Mouse (Mus musculus): ENCODE measurements around the gene Mark3. TPM values are rescaled to one million over a fixed set of nuclear protein-coding genes. Genes with fewer than 3 reads are reported as not detected.

Mark3 gene
- polyA plus RNA-seq, 1 experiment from 2014 or later, result 75.6 TPM

DNA sequence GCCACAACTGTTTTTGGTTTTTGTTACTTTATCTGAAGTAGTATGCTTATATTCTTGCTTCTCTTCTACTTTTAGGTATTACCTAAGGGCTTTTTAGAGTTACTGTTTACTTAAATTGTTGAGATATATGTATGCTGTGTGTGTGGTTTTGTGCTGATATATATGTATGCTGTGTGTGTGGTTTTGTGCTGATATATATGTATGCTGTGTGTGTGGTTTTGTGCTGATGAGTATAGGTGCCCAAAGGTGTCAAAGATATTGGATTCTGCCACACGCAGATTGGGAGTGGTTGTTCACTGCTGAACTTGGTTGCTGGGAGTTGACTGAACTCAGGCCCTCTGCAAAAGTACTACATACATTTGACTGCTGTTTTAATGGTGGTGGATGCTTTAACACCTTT lies 24.6 kb downstream of the Mark3 start:
- H3K9ac ChIP-seq (replicated peaks), result no peak overlapping the region
- no peak overlapping the region for H3K4me2 ChIP-seq (replicated peaks)
- peaks cover 59% of the 10 kb centered on the region for H3K36me3 ChIP-seq
- H3K4me1 ChIP-seq, result no peaks in the 10 kb centered on the region
- no peak for ATAC-seq (ENCODE audit: low FRiP score, low read depth)
- H3K4me3 ChIP-seq, result no peak overlapping the region
- no peaks in the 10 kb centered on the region for H3K27me3 ChIP-seq
- 100% methylated on average over 1 of the region's 1 CpGs for WGBS
- no peak overlapping the region for H3K27ac ChIP-seq (replicated peaks)
- no peaks in the 10 kb centered on the region for H3K9me3 ChIP-seq

DNA sequence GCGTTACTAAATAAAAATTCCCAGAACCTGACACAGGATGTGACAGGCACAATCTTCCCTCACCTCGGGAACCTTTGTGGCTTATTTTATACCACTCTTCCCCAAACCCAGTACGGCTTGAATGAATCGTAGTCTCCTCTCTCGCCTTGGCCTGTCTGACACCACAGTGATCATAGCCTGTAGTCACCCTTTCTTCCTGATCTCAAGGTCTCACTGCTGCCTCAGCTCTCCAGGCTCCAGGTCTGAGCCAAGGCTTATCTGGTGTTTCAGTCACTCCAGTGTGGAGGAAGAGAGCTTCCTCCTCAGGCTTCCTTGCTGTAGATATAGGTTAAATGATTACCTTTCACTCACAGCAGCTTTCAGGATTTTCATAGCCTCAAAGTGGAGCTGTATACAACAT lies 25.3 kb downstream of the Mark3 start:
- Histone ChIP-seq H3K9me3 (no peaks in the 10 kb centered on the region), H3K36me3 (peaks cover 55% of the 10 kb centered on the region), H3K4me3 (no peak overlapping the region), H3K9ac (replicated peaks) (no peak overlapping the region), H3K4me1 (no peaks in the 10 kb centered on the region), H3K4me2 (replicated peaks) (no peak overlapping the region), H3K27me3 (no peaks in the 10 kb centered on the region), H3K27ac (replicated peaks) (no peak overlapping the region)
- WGBS, result 97% methylated on average over 5 of the region's 5 CpGs
- no peak for ATAC-seq (ENCODE audit: low FRiP score, low read depth)

DNA sequence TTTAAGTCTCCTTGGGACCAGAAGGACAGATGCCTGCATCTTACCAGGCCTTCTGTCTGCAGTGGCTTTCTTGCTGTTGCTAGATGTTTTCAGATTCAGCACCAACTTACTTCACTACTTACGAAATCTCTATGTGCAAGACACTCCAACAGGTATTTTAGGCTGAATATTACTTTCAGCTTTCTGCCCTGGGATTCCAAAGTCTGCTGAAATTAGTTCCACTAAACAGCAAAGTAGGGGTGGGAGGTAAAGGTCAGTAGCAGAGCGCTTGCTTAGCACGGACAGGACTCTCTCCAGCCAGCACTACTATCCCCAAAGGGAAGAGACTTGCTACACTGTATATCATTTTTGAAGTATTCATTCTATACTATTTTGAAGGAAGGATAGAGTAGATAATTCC lies 29.5 kb downstream of the Mark3 start:
- Histone ChIP-seq H3K9ac (replicated peaks) (no peak overlapping the region), H3K27me3 (no peaks in the 10 kb centered on the region), H3K9me3 (no peaks in the 10 kb centered on the region), H3K4me1 (peaks cover 11% of the 10 kb centered on the region), H3K27ac (replicated peaks) (no peak overlapping the region), H3K4me2 (replicated peaks) (no peak overlapping the region), H3K4me3 (no peak overlapping the region), H3K36me3 (peaks cover 30% of the 10 kb centered on the region)
- 93% methylated on average over 3 of the region's 3 CpGs for WGBS
- no peak for ATAC-seq (ENCODE audit: low FRiP score, low read depth)

- 91% methylated on average over 2 of the region's 2 CpGs for WGBS
- Histone ChIP-seq H3K27ac (replicated peaks) (no peak overlapping the region), H3K9ac (replicated peaks) (no peak overlapping the region), H3K27me3 (no peaks in the 10 kb centered on the region), H3K9me3 (no peaks in the 10 kb centered on the region), H3K36me3 (peaks cover 26% of the 10 kb centered on the region), H3K4me3 (no peak overlapping the region), H3K4me2 (replicated peaks) (no peak overlapping the region), H3K4me1 (peaks cover 11% of the 10 kb centered on the region)
- ATAC-seq (ENCODE audit: low FRiP score, low read depth), result no peak
Measured at GRCm38 (mm10) chr12:111605619-111606018, 31.3 kb downstream of the Mark3 start.

DNA sequence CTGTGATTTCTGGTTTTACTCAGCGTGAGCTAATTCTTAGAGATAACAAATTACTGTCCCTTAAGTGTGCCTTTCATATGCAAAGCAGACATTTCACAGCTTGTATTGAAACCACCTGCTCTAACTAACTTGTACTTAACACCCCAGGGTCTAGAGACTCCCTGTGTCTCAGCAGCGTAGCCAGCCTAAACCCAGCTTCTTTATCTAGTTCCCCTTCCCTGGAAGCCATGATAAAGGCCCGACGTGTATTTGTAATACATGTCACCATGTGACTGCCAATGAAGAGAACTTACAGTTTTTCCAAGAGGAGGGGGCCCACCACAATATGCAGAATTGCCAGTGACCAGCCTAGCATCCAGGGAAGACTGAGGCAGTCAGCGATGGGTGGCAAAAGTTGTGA lies 33.7 kb downstream of the Mark3 start:
- H3K36me3 ChIP-seq, result peaks cover 43% of the 10 kb centered on the region
- WGBS, result 41% methylated on average over 5 of the region's 5 CpGs
- no peak for ATAC-seq (ENCODE audit: low FRiP score, low read depth)
- H3K4me3 ChIP-seq, result no peak overlapping the region
- no peak overlapping the region for H3K9ac ChIP-seq (replicated peaks)
- peaks cover 11% of the 10 kb centered on the region for H3K4me1 ChIP-seq
- no peak overlapping the region for H3K27ac ChIP-seq (replicated peaks)
- H3K9me3 ChIP-seq, result no peaks in the 10 kb centered on the region
- no peaks in the 10 kb centered on the region for H3K27me3 ChIP-seq
- no peak overlapping the region for H3K4me2 ChIP-seq (replicated peaks)

DNA sequence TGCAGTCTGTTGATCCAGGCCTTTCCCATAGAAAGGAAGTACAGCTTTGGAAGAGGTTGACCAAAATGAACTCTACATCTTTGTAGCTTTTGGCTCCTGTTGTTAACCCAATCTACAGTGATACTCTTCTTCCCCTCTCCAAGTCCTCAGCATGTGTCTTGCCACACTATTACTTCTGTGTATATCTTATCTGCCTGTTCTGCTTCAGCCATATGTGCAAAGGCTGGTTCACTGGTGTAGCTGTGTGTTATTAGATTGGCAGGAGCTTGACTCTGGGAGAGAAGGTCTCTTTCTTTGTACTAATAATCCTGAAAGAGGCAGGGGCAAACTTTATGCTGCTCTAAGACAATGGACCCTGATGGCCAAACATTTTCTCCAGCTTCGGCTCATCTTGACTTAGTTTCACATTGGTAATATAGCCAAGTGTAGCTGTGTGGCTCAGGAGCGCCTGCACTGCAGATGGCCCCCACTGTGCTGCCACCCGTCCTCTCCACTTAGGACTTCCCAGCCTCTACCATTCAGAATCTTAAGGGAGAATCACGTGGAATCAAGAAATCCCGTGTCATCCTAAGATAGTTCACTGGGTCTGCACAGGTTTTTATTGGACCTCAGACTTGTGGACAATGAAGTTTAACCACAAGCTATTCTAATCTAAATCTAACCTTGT lies 40.3 kb downstream of the Mark3 start:
- 89% methylated on average over 5 of the region's 5 CpGs for WGBS
- no peak overlapping the region for H3K9ac ChIP-seq (replicated peaks)
- no peak for ATAC-seq (ENCODE audit: low FRiP score, low read depth)
- no peaks in the 10 kb centered on the region for H3K9me3 ChIP-seq
- H3K4me1 ChIP-seq, result no peaks in the 10 kb centered on the region; the same call in 1 of the 2 replicates
- H3K27ac ChIP-seq (replicated peaks), result no peak overlapping the region
- H3K4me2 ChIP-seq (replicated peaks), result no peak overlapping the region
- H3K4me3 ChIP-seq, result no peak overlapping the region
- no peaks in the 10 kb centered on the region for H3K27me3 ChIP-seq
- peaks cover 48% of the 10 kb centered on the region for H3K36me3 ChIP-seq

- Histone ChIP-seq H3K9ac (replicated peaks) (no peak overlapping the region), H3K36me3 (peaks cover 51% of the 10 kb centered on the region), H3K4me1 (no peaks in the 10 kb centered on the region; the same call in 1 of the 2 replicates), H3K27ac (replicated peaks) (no peak overlapping the region), H3K4me2 (replicated peaks) (no peak overlapping the region), H3K4me3 (no peak overlapping the region), H3K27me3 (no peaks in the 10 kb centered on the region), H3K9me3 (no peaks in the 10 kb centered on the region)
- 88% methylated on average over 7 of the region's 7 CpGs for WGBS
- no peak for ATAC-seq (ENCODE audit: low FRiP score, low read depth)
Measured at GRCm38 (mm10) chr12:111618266-111618665, 43.9 kb downstream of the Mark3 start.

- ATAC-seq (ENCODE audit: low FRiP score, low read depth), result peak; percentile 41; the same call in 1 of the 2 replicates
- no peak overlapping the region for H3K9ac ChIP-seq (replicated peaks)
- no peak overlapping the region for H3K4me3 ChIP-seq
- WGBS, result 63% methylated on average over 6 of the region's 6 CpGs
- peaks cover 86% of the 10 kb centered on the region for H3K36me3 ChIP-seq
- no peaks in the 10 kb centered on the region for H3K27me3 ChIP-seq
- H3K27ac ChIP-seq (replicated peaks), result peak overlapping the region; percentile 35; the same call in 1 of the 2 replicates
- H3K9me3 ChIP-seq, result no peaks in the 10 kb centered on the region
- H3K4me2 ChIP-seq (replicated peaks), result no peak overlapping the region
- H3K4me1 ChIP-seq, result no peaks in the 10 kb centered on the region
Measured at GRCm38 (mm10) chr12:111648061-111648645, 73.8 kb downstream of the Mark3 start.

- WGBS, result 86% methylated on average over 3 of the region's 3 CpGs
- Histone ChIP-seq H3K4me3 (no peak overlapping the region), H3K9ac (replicated peaks) (no peak overlapping the region), H3K27me3 (no peaks in the 10 kb centered on the region), H3K36me3 (peaks cover 70% of the 10 kb centered on the region), H3K9me3 (no peaks in the 10 kb centered on the region), H3K4me1 (peaks cover 4% of the 10 kb centered on the region), H3K4me2 (replicated peaks) (no peak overlapping the region), H3K27ac (replicated peaks) (no peak overlapping the region)
- no peak for ATAC-seq (ENCODE audit: low FRiP score, low read depth)
Measured at GRCm38 (mm10) chr12:111652953-111653352, 78.6 kb downstream of the Mark3 start.

DNA sequence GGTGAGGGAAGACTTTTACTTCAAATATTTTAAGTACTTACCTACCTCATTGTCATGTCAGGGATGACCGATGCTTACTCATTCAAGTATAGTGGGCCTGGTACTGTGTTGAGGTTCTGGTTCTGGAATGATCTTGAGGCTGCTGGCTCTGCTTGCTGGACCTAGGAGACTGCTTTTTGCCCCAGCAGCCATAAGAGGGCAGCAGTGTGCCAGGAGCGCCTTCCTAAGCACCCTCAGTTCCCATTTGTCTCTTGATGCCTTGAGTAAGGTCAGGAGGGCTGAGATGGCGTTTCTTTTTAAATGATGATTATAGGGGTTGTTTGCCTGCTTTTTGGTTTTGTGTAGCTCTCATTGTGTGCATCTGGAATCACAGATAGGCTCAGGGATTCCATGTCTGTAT lies 79.1 kb downstream of the Mark3 start:
- ATAC-seq (ENCODE audit: low FRiP score, low read depth), result peak; percentile 58
- no peaks in the 10 kb centered on the region for H3K27me3 ChIP-seq

GRCm38 (mm10) chr12:111655695-111656094 lies 81.4 kb downstream of the Mark3 start:
- no peak for ATAC-seq (ENCODE audit: low FRiP score, low read depth)
- H3K4me2 ChIP-seq (replicated peaks), result no peak overlapping the region
- H3K27me3 ChIP-seq, result no peaks in the 10 kb centered on the region
- peaks cover 4% of the 10 kb centered on the region for H3K4me1 ChIP-seq
- no peak overlapping the region for H3K9ac ChIP-seq (replicated peaks)
- peaks cover 58% of the 10 kb centered on the region for H3K36me3 ChIP-seq
- H3K4me3 ChIP-seq, result no peak overlapping the region
- 94% methylated on average over 11 of the region's 11 CpGs for WGBS
- no peaks in the 10 kb centered on the region for H3K9me3 ChIP-seq
- H3K27ac ChIP-seq (replicated peaks), result no peak overlapping the region

More for the DNA sequence above, 79.1 kb downstream of the Mark3 start:
- Histone ChIP-seq H3K27ac (replicated peaks) (no peak overlapping the region), H3K4me3 (no peak overlapping the region), H3K4me2 (replicated peaks) (no peak overlapping the region), H3K36me3 (peaks cover 68% of the 10 kb centered on the region), H3K9ac (replicated peaks) (no peak overlapping the region), H3K4me1 (peaks cover 4% of the 10 kb centered on the region), H3K9me3 (no peaks in the 10 kb centered on the region)
- 38% methylated on average over 3 of the region's 3 CpGs for WGBS

GRCm38 (mm10) chr12:111659331-111659730 lies 85.0 kb downstream of the Mark3 start:
- 96% methylated on average over 4 of the region's 4 CpGs for WGBS
- peaks cover 9% of the 10 kb centered on the region; the same call in 1 of the 2 replicates for H3K4me1 ChIP-seq
- peaks cover 53% of the 10 kb centered on the region for H3K36me3 ChIP-seq
- no peak for ATAC-seq (ENCODE audit: low FRiP score, low read depth)
- H3K27me3 ChIP-seq, result no peaks in the 10 kb centered on the region
- no peak overlapping the region for H3K4me2 ChIP-seq (replicated peaks)
- H3K27ac ChIP-seq (replicated peaks), result no peak overlapping the region
- H3K9me3 ChIP-seq, result no peaks in the 10 kb centered on the region
- no peak overlapping the region for H3K9ac ChIP-seq (replicated peaks)
- H3K4me3 ChIP-seq, result no peak overlapping the region

Data from midbrain, embryonic 12.5 days (tissue).